Mouse (Mus musculus) E14TG2a.4 (cell line): ENCODE measurements around the gene Dll3.

Experiments
- CTCF ChIP-seq: conservative IDR thresholded peaks from 2 replicates; pipeline ENCODE4 v1.5.1; 2014; ENCODE audit warnings: low read length
- NANOG ChIP-seq: IDR thresholded peaks from 2 replicates; pipeline ENCODE4 v1.6.1; 2014; ENCODE audit warnings: borderline replicate concordance, low read length, mixed read lengths

- TF ChIP-seq CTCF (no peak), NANOG (no peak)
Measured at GRCm38 (mm10) chr7:28254591-28254990, 47.4 kb downstream of the Dll3 start.
